Mouse (Mus musculus): Measurements from ENCODE around the gene Ccz1.

The Ccz1 gene

GRCm38 (mm10) chr5:144015312-144015650 lies 604 bp upstream of the Ccz1 start:
- no peak for TF ChIP-seq GATA4 (IDR thresholded peaks at IDR 0.05; ENCODE audit: insufficient replicate concordance, low read length)

- no peak for TF ChIP-seq GATA4 (IDR thresholded peaks at IDR 0.05; ENCODE audit: insufficient replicate concordance, low read length)
Observed at GRCm38 (mm10) chr5:144002461-144003192, 12.1 kb downstream of the Ccz1 start.

- TF ChIP-seq GATA4 (IDR thresholded peaks at IDR 0.05; ENCODE audit: insufficient replicate concordance, low read length) = no peak
Observed at GRCm38 (mm10) chr5:143999409-143999808, 15.3 kb downstream of the Ccz1 start.

GRCm38 (mm10) chr5:143994632-143995365 lies 19.9 kb downstream of the Ccz1 start:
- no peak for TF ChIP-seq GATA4 (IDR thresholded peaks at IDR 0.05; ENCODE audit: insufficient replicate concordance, low read length)

- TF ChIP-seq GATA4 (IDR thresholded peaks at IDR 0.05; ENCODE audit: insufficient replicate concordance, low read length) = no peak
Observed at GRCm38 (mm10) chr5:143993849-143994248, 20.8 kb downstream of the Ccz1 start.

- no peak for TF ChIP-seq GATA4 (IDR thresholded peaks at IDR 0.05; ENCODE audit: insufficient replicate concordance, low read length)
Observed at GRCm38 (mm10) chr5:143993260-143993659, 21.4 kb downstream of the Ccz1 start.

DNA sequence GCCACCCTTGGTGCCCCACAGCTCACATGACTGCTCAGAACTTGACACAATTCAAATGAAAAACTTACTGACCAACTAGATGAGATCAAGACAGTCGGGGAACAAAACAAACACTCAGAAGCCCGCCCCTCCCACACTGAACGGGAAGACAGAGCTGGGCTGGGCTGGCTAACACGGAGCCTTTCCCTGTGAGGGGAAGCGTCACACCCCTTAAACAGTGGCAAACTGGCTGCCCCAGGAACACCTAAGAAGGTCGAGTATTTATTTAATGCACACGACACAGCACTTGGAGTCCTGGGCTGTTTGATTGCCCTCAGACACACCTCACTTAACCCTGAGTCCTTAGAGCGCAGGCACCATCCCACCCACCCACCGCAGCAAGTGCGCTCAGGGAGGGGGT lies 22.0 kb downstream of the Ccz1 start:
- TF ChIP-seq GATA4 (IDR thresholded peaks at IDR 0.05; ENCODE audit: insufficient replicate concordance, low read length) = no peak

DNA sequence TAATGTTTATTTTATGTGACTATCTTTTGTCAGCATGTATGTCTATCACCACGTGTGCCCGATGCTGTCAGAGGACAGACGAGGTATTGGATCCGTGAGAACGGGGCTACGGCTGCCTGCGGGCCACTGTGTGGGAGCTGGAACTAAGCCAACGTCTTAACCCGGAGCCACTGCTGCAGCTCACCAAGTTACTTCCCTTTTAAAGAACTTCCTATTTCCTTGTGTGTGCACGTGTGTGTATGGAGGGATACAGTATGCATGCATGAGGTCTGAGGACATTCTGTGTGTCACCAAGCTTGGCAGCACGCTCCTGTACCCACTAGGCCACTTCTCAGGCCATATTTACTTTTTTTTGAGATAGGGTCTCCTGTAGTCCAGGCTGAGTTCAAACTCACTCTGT lies 24.6 kb downstream of the Ccz1 start:
- no peak for TF ChIP-seq GATA4 (IDR thresholded peaks at IDR 0.05; ENCODE audit: insufficient replicate concordance, low read length)

DNA sequence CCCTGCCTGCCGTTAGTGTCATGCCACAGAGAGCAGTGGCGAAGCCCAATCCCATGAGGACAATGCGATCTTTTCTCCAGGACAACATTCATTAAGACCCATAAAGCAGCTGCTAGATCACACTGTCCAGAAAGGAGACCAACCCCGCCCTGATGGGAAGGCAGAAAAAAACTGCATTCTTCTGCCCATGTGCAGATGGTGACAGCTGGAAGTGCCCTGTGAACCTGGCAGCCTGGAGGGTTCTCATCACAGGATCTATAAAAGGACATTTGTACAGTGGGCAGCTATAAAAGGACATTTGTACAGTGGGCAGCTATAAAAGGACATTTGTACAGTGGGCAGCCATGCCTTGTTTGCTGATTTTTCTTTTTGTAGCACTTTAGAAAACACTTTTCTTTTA lies 25.6 kb downstream of the Ccz1 start:
- TF ChIP-seq GATA4 (IDR thresholded peaks at IDR 0.05; ENCODE audit: insufficient replicate concordance, low read length) = no peak

- TF ChIP-seq GATA4 (IDR thresholded peaks at IDR 0.05; ENCODE audit: insufficient replicate concordance, low read length) = no peak
Observed at GRCm38 (mm10) chr5:143987596-143987995, 27.1 kb downstream of the Ccz1 start.

GRCm38 (mm10) chr5:143985381-143985780 lies 29.3 kb downstream of the Ccz1 start:
- TF ChIP-seq GATA4 (IDR thresholded peaks at IDR 0.05; ENCODE audit: insufficient replicate concordance, low read length) = no peak

DNA sequence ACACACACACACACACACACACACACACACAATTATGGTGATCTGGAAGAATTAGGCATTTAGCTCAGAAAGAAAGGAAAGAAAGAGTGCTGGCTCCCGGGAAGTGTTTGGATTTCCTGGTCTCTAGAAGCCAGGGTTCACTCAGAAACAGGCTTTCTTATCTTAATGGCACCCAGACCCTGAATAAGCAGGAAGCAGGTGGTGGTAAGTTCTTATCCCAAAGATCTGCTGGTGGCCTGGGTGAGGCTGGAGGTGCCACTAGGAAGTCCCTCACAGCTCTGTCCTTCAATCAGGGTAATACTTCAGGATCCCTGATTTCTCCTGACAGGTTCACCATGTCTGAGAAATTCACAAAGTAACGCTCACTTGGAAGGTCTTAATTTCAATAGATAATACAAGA lies 32.3 kb downstream of the Ccz1 start:
- no peak for TF ChIP-seq GATA4 (IDR thresholded peaks at IDR 0.05; ENCODE audit: insufficient replicate concordance, low read length)

DNA sequence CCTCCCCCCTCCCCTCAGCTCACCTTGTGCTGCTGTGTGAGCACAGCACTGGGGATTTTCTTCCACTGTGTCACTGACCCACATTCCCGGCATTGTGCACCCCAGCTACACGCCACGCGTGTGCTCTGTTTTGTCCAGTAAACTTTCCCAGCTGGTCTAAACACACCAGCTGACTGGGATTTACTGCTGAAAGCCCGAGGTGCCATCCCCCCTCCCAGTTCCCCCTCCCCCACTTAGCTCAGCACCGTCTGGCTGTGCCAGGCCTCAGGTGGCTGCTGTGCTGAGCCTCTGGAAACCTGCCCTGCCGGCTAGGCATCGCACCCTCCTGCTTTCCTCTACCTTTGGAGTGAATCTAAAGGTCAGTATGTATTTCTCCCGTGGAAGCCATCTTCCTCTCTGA lies 33.8 kb downstream of the Ccz1 start:
- TF ChIP-seq GATA4 (IDR thresholded peaks at IDR 0.05; ENCODE audit: insufficient replicate concordance, low read length) = no peak

- no peak for TF ChIP-seq GATA4 (IDR thresholded peaks at IDR 0.05; ENCODE audit: insufficient replicate concordance, low read length)
Observed at GRCm38 (mm10) chr5:143976726-143977431, 37.8 kb downstream of the Ccz1 start.

- no peak for TF ChIP-seq GATA4 (IDR thresholded peaks at IDR 0.05; ENCODE audit: insufficient replicate concordance, low read length)
Observed at GRCm38 (mm10) chr5:143976232-143976631, 38.4 kb downstream of the Ccz1 start.

- no peak for TF ChIP-seq GATA4 (IDR thresholded peaks at IDR 0.05; ENCODE audit: insufficient replicate concordance, low read length)
Observed at GRCm38 (mm10) chr5:143975631-143975933, 39.1 kb downstream of the Ccz1 start.

Measured in liver, adult (tissue).